Mouse (Mus musculus) bone marrow macrophage, adult 2 months (primary cell): ENCODE measurements around the gene Gna13.

Source experiments
- CTCF ChIP-seq: IDR thresholded peaks from 2 replicates; pipeline ENCODE4 v1.5.1; 2012; ENCODE audit warnings: low read depth, mild to moderate bottlenecking, low read length, moderate library complexity
- POLR2A ChIP-seq: IDR thresholded peaks from 2 replicates; pipeline ENCODE4 v1.6.1; 2012; ENCODE audit warnings: mild to moderate bottlenecking, low read depth, low read length, borderline replicate concordance

DNA sequence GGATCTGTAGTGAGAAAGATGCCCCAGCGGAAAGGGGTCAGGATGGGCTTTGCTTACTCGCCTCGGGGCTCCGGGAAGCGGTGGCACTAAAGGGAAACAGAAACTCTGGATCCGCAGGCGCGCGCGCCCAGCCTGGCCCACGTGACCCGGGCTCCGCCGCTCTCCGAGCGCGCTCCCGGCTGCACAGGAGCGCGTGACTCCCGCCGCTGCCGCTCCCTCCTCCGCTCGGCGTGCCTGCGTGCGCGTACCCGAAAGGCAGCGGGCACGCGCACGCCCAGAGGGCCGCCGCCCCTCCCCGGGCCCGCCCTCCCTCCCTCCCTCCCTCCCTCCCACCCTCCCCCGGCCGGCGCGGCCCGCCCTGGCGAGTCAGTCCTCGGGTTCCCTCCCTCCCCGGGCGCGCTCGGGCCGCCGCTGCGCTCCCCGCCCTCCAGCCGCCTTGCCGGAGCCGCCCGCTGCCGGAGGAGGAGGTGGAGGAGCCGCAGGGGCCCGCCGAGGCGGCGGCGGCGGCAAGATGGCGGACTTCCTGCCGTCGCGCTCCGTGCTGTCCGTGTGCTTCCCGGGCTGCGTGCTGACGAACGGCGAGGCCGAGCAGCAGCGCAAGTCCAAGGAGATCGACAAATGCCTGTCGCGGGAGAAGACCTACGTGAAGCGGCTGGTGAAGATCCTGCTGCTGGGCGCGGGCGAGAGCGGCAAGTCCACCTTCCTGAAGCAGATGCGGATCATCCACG, at the start of gene Gna13:
- TF ChIP-seq POLR2A (no peak), CTCF (no peak)
